Mouse (Mus musculus): ENCODE measurements at regions not wholly inside any gene's neighbourhood (a gene's known extent, or its start where the extent isn't known, plus 50 kb on each side); places are given as distances from the start of the nearest gene placed in this dataset.

GRCm38 (mm10) chr12:85527011-85527410 is 53.3 kb downstream of the Fos start:
- H3K4me2 ChIP-seq (ENCODE audit: low read depth, low read length), result no peak overlapping the region
- H3K4me3 ChIP-seq (ENCODE audit: low read depth, low read length), result no peak overlapping the region
- WGBS, result 83% methylated on average over 9 of the region's 9 CpGs
- ATAC-seq (ENCODE audit: insufficient read depth, low read depth) (no peak), DNase-seq (ENCODE audit: low spot score) (no peak)
- no peaks in the 10 kb centered on the region for H3K36me3 ChIP-seq (replicated peaks; ENCODE audit: control insufficient read depth, insufficient read depth, low read length)
- H3K27ac ChIP-seq (ENCODE audit: low read depth), result no peak overlapping the region
- TF ChIP-seq EP300 (IDR thresholded peaks at IDR 0.05; ENCODE audit: low read depth), result no peak
- TF ChIP-seq CTCF (IDR thresholded peaks at IDR 0.05; ENCODE audit: low read depth), result no peak
- peaks cover 9% of the 10 kb centered on the region for H3K4me1 ChIP-seq (ENCODE audit: control insufficient read depth, insufficient read depth)
- H3K27me3 ChIP-seq (ENCODE audit: control insufficient read depth, insufficient read depth, low read length), result no peaks in the 10 kb centered on the region
- no peaks in the 10 kb centered on the region for H3K9me3 ChIP-seq (replicated peaks; ENCODE audit: control insufficient read depth, low read length)
- H3K9ac ChIP-seq (replicated peaks; ENCODE audit: low read depth, low read length), result no peak overlapping the region

DNA sequence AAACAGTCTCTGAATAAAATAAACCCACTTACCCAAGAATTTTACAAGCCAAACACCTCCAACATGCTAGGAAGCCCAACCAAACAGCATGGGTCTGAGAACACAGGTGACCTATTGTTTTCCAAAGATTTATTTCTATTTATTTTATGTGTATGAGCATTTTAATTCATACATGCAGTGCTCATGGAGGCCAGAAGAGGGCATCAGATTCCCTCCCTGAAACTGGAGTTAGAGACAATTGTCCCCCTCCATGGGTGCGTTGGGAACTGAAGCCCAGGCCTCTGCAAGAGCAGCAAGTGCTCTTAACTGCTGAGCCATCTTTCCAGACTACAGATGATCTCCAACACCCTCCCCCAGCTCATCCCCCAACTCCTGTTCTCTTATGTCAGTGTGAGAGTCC is 57.9 kb downstream of the Fos start:
- DNase-seq (ENCODE audit: low spot score) (no peak), ATAC-seq (ENCODE audit: insufficient read depth, low read depth) (no peak)
- peak overlapping the region; percentile 82 for H3K27ac ChIP-seq (ENCODE audit: low read depth)
- H3K4me2 ChIP-seq (ENCODE audit: low read depth, low read length), result no peak overlapping the region
- peaks cover 16% of the 10 kb centered on the region for H3K4me1 ChIP-seq (ENCODE audit: control insufficient read depth, insufficient read depth)
- no peak overlapping the region for H3K9ac ChIP-seq (replicated peaks; ENCODE audit: low read depth, low read length)
- no peaks in the 10 kb centered on the region for H3K27me3 ChIP-seq (ENCODE audit: control insufficient read depth, insufficient read depth, low read length)
- H3K4me3 ChIP-seq (ENCODE audit: low read depth, low read length), result no peak overlapping the region
- WGBS, result 78% methylated on average over 1 of the region's 1 CpGs
- H3K36me3 ChIP-seq (replicated peaks; ENCODE audit: control insufficient read depth, insufficient read depth, low read length), result no peaks in the 10 kb centered on the region
- no peaks in the 10 kb centered on the region for H3K9me3 ChIP-seq (replicated peaks; ENCODE audit: control insufficient read depth, low read length)
- TF ChIP-seq CTCF (IDR thresholded peaks at IDR 0.05; ENCODE audit: low read depth) (peak; percentile 20; the same call in 1 of the 2 replicates), EP300 (IDR thresholded peaks at IDR 0.05; ENCODE audit: low read depth) (no peak)

GRCm38 (mm10) chr12:85532221-85532612 is 58.5 kb downstream of the Fos start:
- no peak overlapping the region for H3K4me2 ChIP-seq (ENCODE audit: low read depth, low read length)
- peak overlapping the region; percentile 82 for H3K27ac ChIP-seq (ENCODE audit: low read depth)
- no peak overlapping the region for H3K4me3 ChIP-seq (ENCODE audit: low read depth, low read length)
- no peaks in the 10 kb centered on the region for H3K9me3 ChIP-seq (replicated peaks; ENCODE audit: control insufficient read depth, low read length)
- DNase-seq (ENCODE audit: low spot score) (no peak), ATAC-seq (ENCODE audit: insufficient read depth, low read depth) (peak; percentile 54)
- WGBS, result 59% methylated on average over 3 of the region's 3 CpGs
- no peak overlapping the region for H3K9ac ChIP-seq (replicated peaks; ENCODE audit: low read depth, low read length)
- TF ChIP-seq CTCF (IDR thresholded peaks at IDR 0.05; ENCODE audit: low read depth) (no peak), EP300 (IDR thresholded peaks at IDR 0.05; ENCODE audit: low read depth) (no peak)
- H3K36me3 ChIP-seq (replicated peaks; ENCODE audit: control insufficient read depth, insufficient read depth, low read length), result no peaks in the 10 kb centered on the region
- peaks cover 16% of the 10 kb centered on the region for H3K4me1 ChIP-seq (ENCODE audit: control insufficient read depth, insufficient read depth)
- no peaks in the 10 kb centered on the region for H3K27me3 ChIP-seq (ENCODE audit: control insufficient read depth, insufficient read depth, low read length)

GRCm38 (mm10) chr12:85532613-85533460 is 59.1 kb downstream of the Fos start:
- DNase-seq (ENCODE audit: low spot score) (peak; percentile 90), ATAC-seq (ENCODE audit: insufficient read depth, low read depth) (peak; percentile 88)
- Histone ChIP-seq H3K27me3 (ENCODE audit: control insufficient read depth, insufficient read depth, low read length) (no peaks in the 10 kb centered on the region), H3K9me3 (replicated peaks; ENCODE audit: control insufficient read depth, low read length) (no peaks in the 10 kb centered on the region), H3K4me1 (ENCODE audit: control insufficient read depth, insufficient read depth) (peaks cover 16% of the 10 kb centered on the region), H3K4me2 (ENCODE audit: low read depth, low read length) (no peak overlapping the region), H3K27ac (ENCODE audit: low read depth) (peak overlapping the region; percentile 82), H3K36me3 (replicated peaks; ENCODE audit: control insufficient read depth, insufficient read depth, low read length) (no peaks in the 10 kb centered on the region), H3K4me3 (ENCODE audit: low read depth, low read length) (no peak overlapping the region), H3K9ac (replicated peaks; ENCODE audit: low read depth, low read length) (no peak overlapping the region)
- 26% methylated on average over 14 of the region's 14 CpGs for WGBS
- peak; percentile 100 for TF ChIP-seq EP300 (IDR thresholded peaks at IDR 0.05; ENCODE audit: low read depth)
- no peak for TF ChIP-seq CTCF (IDR thresholded peaks at IDR 0.05; ENCODE audit: low read depth)

GRCm38 (mm10) chr12:85533603-85534002 is 59.9 kb downstream of the Fos start:
- H3K4me1 ChIP-seq (ENCODE audit: control insufficient read depth, insufficient read depth), result peaks cover 16% of the 10 kb centered on the region
- DNase-seq (ENCODE audit: low spot score), result no peak
- TF ChIP-seq EP300 (IDR thresholded peaks at IDR 0.05; ENCODE audit: low read depth), result no peak
- no peak for TF ChIP-seq CTCF (IDR thresholded peaks at IDR 0.05; ENCODE audit: low read depth)
- no peaks in the 10 kb centered on the region for H3K27me3 ChIP-seq (ENCODE audit: control insufficient read depth, insufficient read depth, low read length)
- H3K36me3 ChIP-seq (replicated peaks; ENCODE audit: control insufficient read depth, insufficient read depth, low read length), result no peaks in the 10 kb centered on the region
- peak overlapping the region; percentile 82 for H3K27ac ChIP-seq (ENCODE audit: low read depth)
- H3K9ac ChIP-seq (replicated peaks; ENCODE audit: low read depth, low read length), result no peak overlapping the region
- no peak overlapping the region for H3K4me3 ChIP-seq (ENCODE audit: low read depth, low read length)
- H3K4me2 ChIP-seq (ENCODE audit: low read depth, low read length), result no peak overlapping the region
- no peak for ATAC-seq (ENCODE audit: insufficient read depth, low read depth)
- H3K9me3 ChIP-seq (replicated peaks; ENCODE audit: control insufficient read depth, low read length), result no peaks in the 10 kb centered on the region
- WGBS, result 84% methylated on average over 3 of the region's 3 CpGs

Data from heart, postnatal 0 days (tissue).